Mouse (Mus musculus) hindbrain, embryonic 16.5 days (tissue): ENCODE data around the gene Ncapd3. TPM values are rescaled to one million over a fixed set of nuclear protein-coding genes. Genes with fewer than 3 reads are reported as not detected.

Source experiments
- ATAC-seq: fragments of 200-750 bp; cut with Nextera tagmentation; 2 replicates; pipeline ENCODE4 v1.8.0; 2017; ENCODE audit warnings: moderate TSS enrichment, moderate library complexity
- H3K27ac ChIP-seq: fragments of 300-500 bp; sonication (generic); 2 replicates; pipeline ENCODE4 v1.5.1; 2014; ENCODE audit warnings: low read depth, mild to moderate bottlenecking, control low read depth, low read length, moderate library complexity
- H3K27me3 ChIP-seq: fragments of 300-500 bp; sonication (generic); replicated peaks from 2 replicates; pipeline ENCODE4 v1.6.1; 2014; ENCODE audit warnings: low read length; ENCODE audit not compliant: control insufficient read depth, insufficient read depth
- H3K36me3 ChIP-seq: fragments of 300-500 bp; sonication (generic); 2 replicates; pipeline ENCODE4 v1.6.1; 2014; ENCODE audit warnings: mild to moderate bottlenecking, low read length, moderate library complexity, mixed read lengths; ENCODE audit not compliant: control insufficient read depth, insufficient read depth
- H3K4me1 ChIP-seq: fragments of 300-500 bp; sonication (generic); 2 replicates; pipeline ENCODE4 v1.6.1; 2014; ENCODE audit warnings: low read depth, low read length; ENCODE audit not compliant: control insufficient read depth, insufficient read depth
- H3K4me2 ChIP-seq: fragments of 300-500 bp; sonication (generic); 2 replicates; pipeline ENCODE4 v1.6.1; 2014; ENCODE audit warnings: mild to moderate bottlenecking, low read length, control low read depth, moderate library complexity
- H3K4me3 ChIP-seq: fragments of 300-500 bp; sonication (generic); 2 replicates; pipeline ENCODE4 v1.5.1; 2014; ENCODE audit warnings: mild to moderate bottlenecking, low read length, control low read depth, moderate library complexity
- H3K9ac ChIP-seq: fragments of 300-500 bp; sonication (generic); 2 replicates; pipeline ENCODE4 v1.6.1; 2014; ENCODE audit warnings: low read depth, mild to moderate bottlenecking, control low read depth, low read length, moderate library complexity
- H3K9me3 ChIP-seq: fragments of 300-500 bp; sonication (generic); 2 replicates; pipeline ENCODE4 v1.6.1; 2014; ENCODE audit warnings: mild to moderate bottlenecking, low read length, moderate library complexity; ENCODE audit not compliant: control insufficient read depth
- WGBS: fragments of 180-500 bp; shearing (Covaris S2); extraction: QIAGEN DNeasy Blood & Tissue Kit; methylation state at CpG from one replicate; pipeline ENCODE4 v1.1.7; 2014; 5-methylcytosine and 5-hydroxymethylcytosine counted together
- polyA plus RNA-seq: library from polyadenylated mRNA; unstranded; fragments of >200 nt; fragmentation: Nextera tagmentation; extraction: Ambion mirVana; gene quantifications from 2 replicates; pipeline ENCODE4 v1.2.1, GENCODE M21; 2015

Ncapd3 gene
- polyA plus RNA-seq, 1 experiment from 2014 or later: 11.6 TPM

DNA sequence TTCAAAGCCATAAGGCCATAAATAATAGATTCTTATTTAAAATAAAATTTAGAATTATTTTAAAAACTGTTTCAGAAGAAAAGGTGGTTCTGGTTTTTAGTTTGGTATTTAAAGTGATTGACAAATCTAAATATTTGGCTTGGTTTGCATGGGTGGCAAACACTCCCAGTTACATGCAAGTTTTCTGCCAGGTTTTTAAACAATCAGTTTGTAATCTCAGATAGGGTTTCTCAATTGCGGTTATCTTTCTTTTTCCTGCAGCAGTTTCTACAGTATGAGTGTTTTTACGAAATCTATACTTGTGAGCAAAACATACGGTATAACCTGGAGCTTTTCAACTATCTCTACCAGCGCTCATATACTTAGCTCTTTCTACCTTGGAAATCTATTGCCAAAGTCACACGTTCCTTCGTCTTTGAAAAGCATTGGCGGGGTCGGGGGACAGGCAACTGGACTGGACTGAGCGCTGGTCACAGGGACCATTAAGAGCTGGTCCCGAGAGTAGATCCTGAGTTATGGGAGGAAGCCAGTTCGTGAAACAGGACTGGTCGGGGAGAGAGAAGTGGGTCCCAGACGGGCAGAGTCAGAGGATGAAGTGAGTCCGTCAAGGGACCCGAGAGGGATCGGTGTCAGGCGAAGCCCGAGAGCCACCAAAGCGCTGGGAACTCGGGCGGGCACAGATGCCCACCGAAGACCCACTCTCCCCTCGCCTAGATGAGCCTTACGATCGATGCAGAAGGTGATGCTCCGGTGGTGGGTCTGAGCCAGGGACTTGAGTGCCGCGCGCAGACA, 31.1 kb upstream of the Ncapd3 start:
- WGBS: 4% methylated on average over 29 of the region's 29 CpGs
- Histone ChIP-seq H3K4me1 (peaks cover 20% of the 10 kb centered on the region), H3K36me3 (no peaks in the 10 kb centered on the region; the same call in 1 of the 2 replicates), H3K27me3 (no peaks in the 10 kb centered on the region), H3K4me2 (peak overlapping the region; percentile 79), H3K9ac (peak overlapping the region; percentile 84), H3K9me3 (no peaks in the 10 kb centered on the region), H3K27ac (peak overlapping the region; percentile 78), H3K4me3 (peak overlapping the region; percentile 75)
- ATAC-seq: peak; percentile 81

DNA sequence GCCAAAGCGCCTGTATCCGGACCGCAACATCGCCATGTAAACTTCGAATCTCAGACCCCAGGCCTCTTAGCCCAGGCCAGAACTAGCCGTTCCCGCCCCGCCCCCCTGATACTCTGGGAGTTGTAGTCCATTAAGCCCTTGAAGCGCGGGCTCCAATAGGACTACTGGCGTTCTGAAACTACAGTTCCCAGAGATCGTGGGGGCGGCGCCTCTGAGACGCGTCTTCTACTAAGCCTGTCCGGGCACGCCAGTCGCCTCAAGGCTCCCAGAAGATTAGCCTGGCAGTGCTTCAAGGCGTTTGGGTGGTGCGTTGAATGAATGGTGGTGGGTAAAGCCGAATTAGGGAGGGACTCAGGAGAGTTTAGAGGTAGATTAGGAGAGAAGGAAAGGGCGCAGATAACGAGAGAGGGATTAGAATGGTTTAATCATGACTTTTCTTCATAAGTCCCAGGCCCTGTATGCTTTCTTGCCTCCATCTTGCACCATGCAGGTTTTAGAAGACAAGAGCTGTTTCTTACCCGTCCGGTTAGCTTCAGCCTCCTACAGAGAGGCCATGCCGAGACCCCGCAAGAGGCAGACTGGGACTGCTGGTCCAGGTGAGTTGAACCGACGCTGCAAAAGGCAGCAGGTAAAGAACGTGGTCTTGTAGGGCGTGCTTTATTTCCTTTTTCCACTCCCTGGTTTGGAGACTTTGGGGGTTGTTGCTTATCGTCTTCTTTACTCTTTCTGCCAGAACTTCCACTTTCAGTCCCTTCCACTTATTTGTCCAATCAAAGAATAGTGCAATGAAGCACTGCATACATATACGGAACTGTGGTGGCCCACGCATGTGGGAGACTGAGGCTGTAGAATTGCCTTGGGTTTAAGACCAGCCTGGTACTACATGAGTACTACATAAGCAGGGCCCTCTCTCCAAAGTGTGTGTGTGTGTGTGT, 30.2 kb upstream of the Ncapd3 start, which contains the start of the genes Acad8 and Thyn1:
Acad8 (minus strand) TSS at position 106 of the 935 bp plus-strand sequence.
Thyn1 (plus strand) TSS at position 250 of the 935 bp plus-strand sequence.
- Histone ChIP-seq H3K9me3 (no peaks in the 10 kb centered on the region), H3K4me3 (peak within 1 kb of the TSS; percentile 75), H3K36me3 (peaks cover 4% of the 10 kb centered on the region), H3K9ac (peak within 1 kb of the TSS; percentile 84), H3K27me3 (no peaks in the 10 kb centered on the region), H3K4me2 (peak within 1 kb of the TSS; percentile 79), H3K27ac (peak within 1 kb of the TSS; percentile 78), H3K4me1 (peaks cover 20% of the 10 kb centered on the region)
- peak; percentile 100 for ATAC-seq
- WGBS: 2% methylated on average over 35 of the region's 35 CpGs

DNA sequence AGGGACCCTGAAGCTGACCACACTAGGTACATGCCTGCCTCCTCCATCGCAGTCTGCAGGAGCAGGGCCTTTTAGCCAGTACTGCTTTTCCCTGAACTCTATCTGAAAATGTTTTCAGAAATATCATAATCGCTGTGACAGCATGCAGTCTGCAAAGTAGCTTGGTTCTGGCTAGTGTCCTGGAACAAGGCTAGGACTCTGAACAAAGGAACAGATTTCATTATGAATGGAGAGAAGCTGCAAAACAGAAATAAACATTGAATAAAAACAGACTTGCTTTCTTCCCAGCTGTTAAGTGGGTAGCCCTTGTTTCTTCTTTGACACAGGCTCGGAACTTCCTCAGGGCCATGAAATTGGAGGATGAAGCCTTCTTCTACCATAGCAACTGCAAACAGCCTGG, 24.7 kb upstream of the Ncapd3 start:
- Histone ChIP-seq H3K9ac (no peak overlapping the region), H3K4me2 (no peak overlapping the region), H3K4me3 (no peak overlapping the region), H3K4me1 (peaks cover 15% of the 10 kb centered on the region), H3K27me3 (no peaks in the 10 kb centered on the region), H3K36me3 (peaks cover 30% of the 10 kb centered on the region), H3K27ac (no peak overlapping the region), H3K9me3 (no peaks in the 10 kb centered on the region)
- WGBS: 77% methylated on average over 3 of the region's 3 CpGs
- ATAC-seq: no peak

DNA sequence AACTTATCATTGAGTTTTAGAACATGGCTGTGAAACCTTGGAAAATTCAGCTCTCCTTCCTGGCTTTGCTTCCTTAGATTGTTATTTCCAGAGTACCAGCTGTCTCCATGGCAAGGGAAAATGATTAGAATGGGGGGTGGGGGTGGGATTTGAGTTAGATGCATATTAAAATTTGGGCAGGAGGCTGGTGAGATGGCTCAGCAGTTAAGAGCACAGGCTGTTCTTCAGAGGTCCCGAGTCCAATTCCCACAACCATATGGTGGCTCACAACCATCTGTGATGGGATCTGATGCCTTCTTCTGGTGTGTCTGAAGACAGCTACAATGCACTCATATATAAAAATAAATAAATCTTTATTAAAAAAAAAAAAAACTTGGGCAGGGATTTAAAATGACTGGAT, 24.0 kb upstream of the Ncapd3 start:
- 68% methylated on average over 1 of the region's 1 CpGs for WGBS

DNA sequence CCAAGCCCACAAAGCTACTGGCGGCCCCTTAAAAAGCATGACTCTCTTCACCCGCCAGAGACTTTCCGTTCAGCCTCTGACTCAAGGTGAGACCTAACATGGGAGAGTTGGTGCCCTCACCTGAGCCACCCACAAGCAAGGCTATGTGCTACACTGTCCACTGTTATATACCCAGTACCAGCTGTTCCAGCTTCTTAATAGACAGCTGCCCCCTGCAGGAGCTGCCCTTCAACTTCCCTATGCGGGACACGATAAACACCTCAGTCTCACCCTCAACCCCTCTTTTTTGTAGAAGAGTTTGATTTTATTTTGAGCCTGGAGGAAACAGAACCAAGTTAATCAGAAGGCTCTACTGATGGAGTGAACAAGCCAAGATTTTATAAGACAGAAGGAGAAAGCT, 23.1 kb upstream of the Ncapd3 start:
- H3K27ac ChIP-seq: no peak overlapping the region
- H3K9ac ChIP-seq: no peak overlapping the region
- 94% methylated on average over 5 of the region's 5 CpGs for WGBS
- no peaks in the 10 kb centered on the region for H3K9me3 ChIP-seq
- H3K4me1 ChIP-seq: no peaks in the 10 kb centered on the region
- ATAC-seq: no peak
- H3K4me2 ChIP-seq: no peak overlapping the region
- peaks cover 37% of the 10 kb centered on the region for H3K36me3 ChIP-seq
- H3K27me3 ChIP-seq: no peaks in the 10 kb centered on the region
- H3K4me3 ChIP-seq: no peak overlapping the region

More for the DNA sequence above, 24.0 kb upstream of the Ncapd3 start:
- no peaks in the 10 kb centered on the region for H3K27me3 ChIP-seq
- H3K4me3 ChIP-seq: no peak overlapping the region
- H3K4me1 ChIP-seq: peaks cover 9% of the 10 kb centered on the region
- H3K4me2 ChIP-seq: no peak overlapping the region
- H3K9ac ChIP-seq: no peak overlapping the region
- no peak for ATAC-seq
- no peaks in the 10 kb centered on the region for H3K9me3 ChIP-seq
- H3K27ac ChIP-seq: no peak overlapping the region
- peaks cover 35% of the 10 kb centered on the region for H3K36me3 ChIP-seq

DNA sequence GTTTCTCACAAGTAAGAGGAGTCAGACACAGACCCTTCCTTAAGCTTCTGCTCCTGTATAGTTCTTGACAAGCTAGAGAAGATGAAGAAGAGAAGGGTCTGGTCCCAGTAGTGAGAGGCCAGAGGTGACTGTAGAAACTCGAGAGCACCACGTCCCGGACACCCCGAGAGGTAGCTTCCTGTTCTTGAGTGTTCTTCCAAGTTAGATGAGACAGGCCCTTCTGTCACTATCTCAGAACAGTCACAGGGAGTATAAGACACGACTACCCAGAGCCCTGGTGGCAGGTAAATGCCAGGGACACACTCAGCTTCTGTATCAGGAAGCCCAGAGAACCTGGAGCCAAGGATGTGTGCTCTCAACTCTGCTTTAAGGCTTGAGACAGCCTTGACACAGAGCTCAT, 20.7 kb upstream of the Ncapd3 start:
- H3K4me3 ChIP-seq: no peak overlapping the region
- no peak overlapping the region for H3K4me2 ChIP-seq
- 91% methylated on average over 5 of the region's 5 CpGs for WGBS
- no peak overlapping the region for H3K27ac ChIP-seq
- H3K36me3 ChIP-seq: peaks cover 54% of the 10 kb centered on the region
- no peaks in the 10 kb centered on the region for H3K9me3 ChIP-seq
- no peak for ATAC-seq
- no peaks in the 10 kb centered on the region for H3K4me1 ChIP-seq
- no peaks in the 10 kb centered on the region for H3K27me3 ChIP-seq
- H3K9ac ChIP-seq: no peak overlapping the region

DNA sequence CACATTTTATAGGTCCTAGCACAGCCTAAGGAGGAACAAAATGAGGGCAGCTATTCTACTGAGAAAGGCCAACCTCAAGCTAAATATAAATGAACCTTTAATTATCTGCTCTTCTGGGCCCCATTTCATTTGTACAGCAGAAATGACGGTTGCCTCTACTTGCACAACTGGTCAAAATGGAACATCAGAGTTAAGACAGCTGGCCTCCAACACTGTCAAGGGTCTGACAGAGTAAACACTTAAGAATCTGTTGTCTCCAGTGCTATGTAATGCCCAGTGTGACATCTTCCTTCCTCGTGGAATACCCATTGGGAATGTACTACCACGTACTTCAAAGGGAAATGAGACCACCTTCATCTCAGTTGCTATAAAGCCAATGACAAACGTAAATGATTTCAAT, 18.4 kb upstream of the Ncapd3 start:
- Histone ChIP-seq H3K36me3 (peaks cover 52% of the 10 kb centered on the region), H3K4me2 (no peak overlapping the region), H3K4me3 (no peak overlapping the region), H3K9me3 (no peaks in the 10 kb centered on the region), H3K9ac (no peak overlapping the region), H3K4me1 (no peaks in the 10 kb centered on the region), H3K27ac (no peak overlapping the region), H3K27me3 (no peaks in the 10 kb centered on the region)
- ATAC-seq: no peak
- WGBS: 88% methylated on average over 4 of the region's 4 CpGs

DNA sequence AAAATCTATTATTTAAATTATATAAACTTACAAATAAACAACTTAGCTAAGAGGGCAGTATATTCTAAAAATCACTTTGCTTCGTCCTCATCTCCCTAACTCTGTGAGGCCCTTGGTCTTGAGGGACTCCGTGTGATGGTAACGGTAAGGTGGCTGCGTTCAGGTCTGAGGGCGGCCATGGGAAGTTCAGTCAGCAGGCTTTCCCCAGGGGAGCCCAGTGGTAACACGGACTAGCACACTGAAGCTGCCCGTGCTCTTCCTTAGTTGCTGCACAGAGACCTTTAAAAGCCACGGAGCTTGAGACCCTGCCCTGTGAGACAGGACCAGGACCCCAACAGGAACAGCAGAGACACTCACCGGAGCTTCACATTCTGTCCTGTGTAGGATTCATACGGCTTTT, 11.0 kb upstream of the Ncapd3 start:
- Histone ChIP-seq H3K27me3 (no peaks in the 10 kb centered on the region), H3K4me3 (no peak overlapping the region), H3K4me2 (no peak overlapping the region), H3K36me3 (peaks cover 19% of the 10 kb centered on the region), H3K27ac (no peak overlapping the region), H3K9me3 (no peaks in the 10 kb centered on the region), H3K4me1 (no peaks in the 10 kb centered on the region), H3K9ac (no peak overlapping the region)
- ATAC-seq: no peak
- 92% methylated on average over 10 of the region's 10 CpGs for WGBS

DNA sequence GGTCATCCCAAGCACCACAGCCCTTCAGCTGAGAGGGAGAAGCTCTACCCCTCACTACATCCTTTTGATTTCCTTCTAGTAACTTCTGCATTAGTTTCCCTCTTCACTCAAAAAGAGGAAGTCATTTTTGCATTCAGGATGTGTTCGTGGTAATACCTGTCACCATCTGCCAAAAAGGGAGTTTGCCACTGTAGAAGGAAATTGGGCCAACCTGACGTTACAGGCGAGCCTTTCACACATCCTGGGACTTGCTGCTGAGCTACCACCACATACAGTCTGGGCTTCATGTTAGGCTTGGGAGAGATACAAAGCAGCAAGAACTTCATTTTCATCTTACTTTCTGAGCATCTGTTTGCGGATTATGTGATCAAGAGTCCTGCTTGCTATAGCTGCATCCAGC, 6.3 kb upstream of the Ncapd3 start:
- H3K9me3 ChIP-seq: no peaks in the 10 kb centered on the region
- WGBS: 92% methylated on average over 4 of the region's 4 CpGs
- no peak overlapping the region for H3K27ac ChIP-seq
- H3K9ac ChIP-seq: no peak overlapping the region
- no peak overlapping the region for H3K4me3 ChIP-seq
- H3K4me1 ChIP-seq: peaks cover 20% of the 10 kb centered on the region
- H3K27me3 ChIP-seq: no peaks in the 10 kb centered on the region
- ATAC-seq: no peak
- H3K4me2 ChIP-seq: no peak overlapping the region
- H3K36me3 ChIP-seq: peaks cover 4% of the 10 kb centered on the region
